Mouse (Mus musculus) limb, embryonic 14.5 days (tissue): Measurements from ENCODE around the gene Aff1. TPM values are rescaled to one million over a fixed set of nuclear protein-coding genes. Genes with fewer than 3 reads are reported as not detected.

Experiments used
- ATAC-seq: fragments of 200-750 bp; cut with Nextera tagmentation; 2 replicates; pipeline ENCODE4 v1.8.0; 2017; ENCODE audit warnings: low read depth, moderate number of reproducible peaks, moderate TSS enrichment; ENCODE audit not compliant: low FRiP score
- DNase-seq: peaks from one replicate; pipeline ENCODE4 v3.0.0-alpha.2; 2015; ENCODE audit warnings: low spot score
- H3K27ac ChIP-seq: fragments of 300-500 bp; sonication (generic); replicated peaks from 2 replicates; pipeline ENCODE4 v1.5.1; 2014; ENCODE audit warnings: low read depth, mild to moderate bottlenecking, low read length, moderate library complexity, mixed read lengths
- H3K27me3 ChIP-seq: fragments of 300-500 bp; sonication (generic); 2 replicates; pipeline ENCODE4 v1.6.1; 2014; ENCODE audit warnings: low read length, mixed read lengths; ENCODE audit not compliant: control insufficient read depth, insufficient read depth
- H3K36me3 ChIP-seq: fragments of 300-500 bp; sonication (generic); 2 replicates; pipeline ENCODE4 v1.6.1; 2014; ENCODE audit warnings: mild to moderate bottlenecking, low read length, moderate library complexity, mixed read lengths; ENCODE audit not compliant: control insufficient read depth, insufficient read depth
- H3K4me1 ChIP-seq: fragments of 300-500 bp; sonication (generic); 2 replicates; pipeline ENCODE4 v1.6.1; 2014; ENCODE audit warnings: antibody characterized with exemption, low read length, mixed read lengths; ENCODE audit not compliant: control insufficient read depth, insufficient read depth
- H3K4me2 ChIP-seq: fragments of 300-500 bp; sonication (generic); replicated peaks from 2 replicates; pipeline ENCODE4 v1.6.1; 2014; ENCODE audit warnings: low read depth, mild to moderate bottlenecking, low read length, moderate library complexity; ENCODE audit not compliant: severe bottlenecking
- H3K4me3 ChIP-seq: fragments of 300-500 bp; sonication (generic); replicated peaks from 2 replicates; pipeline ENCODE4 v1.5.1; 2014; ENCODE audit warnings: low read length
- H3K9ac ChIP-seq: fragments of 300-500 bp; sonication (generic); 2 replicates; pipeline ENCODE4 v1.6.1; 2014; ENCODE audit warnings: mild to moderate bottlenecking, low read depth, low read length, moderate library complexity; ENCODE audit not compliant: severe bottlenecking
- H3K9me3 ChIP-seq: fragments of 300-500 bp; sonication (generic); 2 replicates; pipeline ENCODE4 v1.6.1; 2016; ENCODE audit warnings: low read length; ENCODE audit not compliant: control insufficient read depth
- POLR2A ChIP-seq: fragments of 200-500 bp; IDR thresholded peaks from 2 replicates; pipeline ENCODE4 v1.8.0; 2012; ENCODE audit warnings: inconsistent platforms, mild to moderate bottlenecking, moderate library complexity, borderline replicate concordance; ENCODE audit not compliant: insufficient read depth, insufficient read length; ENCODE audit errors: extremely low read depth
- WGBS: fragments of 180-500 bp; shearing (Covaris S2); extraction: QIAGEN DNeasy Blood & Tissue Kit; methylation state at CpG from one replicate; pipeline ENCODE4 v1.1.7; 2014; 5-methylcytosine and 5-hydroxymethylcytosine counted together
- polyA plus RNA-seq, 2 experiments: library from polyadenylated mRNA; depleted of rRNA in 1 of 2; stranded (reverse) in 1 of 2; unstranded in 1 of 2; fragments of >200 nt; fragmentation: Nextera tagmentation in 1 of 2; extraction: Ambion mirVana in 1 of 2; gene quantifications; 2 replicates each; pipeline versions ENCODE4 v1.2.1 to v1.2.3; 2012 to 2014

The Aff1 gene
- polyA plus RNA-seq, 2 experiments = 3.6 to 5.7 TPM

DNA sequence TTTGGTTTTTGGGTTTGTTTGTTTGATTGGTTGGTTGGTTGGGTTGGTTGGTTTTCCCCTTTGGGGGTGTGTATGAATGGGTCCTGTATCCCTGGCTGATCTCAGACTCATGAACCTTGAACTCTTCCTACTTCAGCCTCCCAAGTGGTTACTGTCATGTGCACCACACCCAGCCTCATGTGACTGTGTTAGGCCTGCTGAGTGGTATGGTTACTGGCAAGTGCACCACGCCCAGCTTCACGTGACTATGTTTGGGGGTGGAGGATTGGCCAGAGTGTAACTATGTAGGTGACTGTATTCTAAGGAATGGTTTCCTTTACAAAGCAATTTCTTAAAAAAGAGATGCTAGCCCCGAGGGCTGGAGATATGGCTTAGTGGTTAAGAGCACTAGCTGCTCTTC is 16.9 kb downstream of the Aff1 start:
- no peak for TF ChIP-seq POLR2A
- Histone ChIP-seq H3K4me2 (no peak overlapping the region), H3K27me3 (no peaks in the 10 kb centered on the region), H3K4me1 (no peaks in the 10 kb centered on the region), H3K27ac (no peak overlapping the region), H3K9ac (no peak overlapping the region), H3K9me3 (no peaks in the 10 kb centered on the region), H3K36me3 (no peaks in the 10 kb centered on the region), H3K4me3 (no peak overlapping the region)
- 84% methylated on average over 3 of the region's 3 CpGs for WGBS
- DNase-seq = no peak
- no peak for ATAC-seq

DNA sequence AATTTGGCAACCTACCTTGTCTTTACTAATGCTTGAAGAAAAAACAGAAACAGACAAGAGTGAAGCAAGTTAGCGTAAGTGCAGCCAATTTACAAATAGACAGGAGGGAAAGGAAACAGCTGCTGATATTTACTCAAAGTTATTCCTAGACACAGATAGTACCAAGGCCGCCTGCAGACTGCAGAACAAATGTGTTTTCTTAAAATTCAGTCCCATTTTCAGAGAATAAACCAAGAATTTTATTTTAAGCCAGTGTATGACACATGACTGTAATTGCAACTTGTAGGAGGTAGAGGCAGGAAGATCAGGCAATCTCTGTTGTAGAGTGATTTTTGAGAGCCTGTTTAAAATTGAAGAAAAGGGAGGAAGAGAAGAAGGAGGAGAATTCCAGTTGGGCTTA is 19.7 kb downstream of the Aff1 start:
- no peak for ATAC-seq
- 74% methylated on average over 2 of the region's 2 CpGs for WGBS
- DNase-seq = no peak
- H3K4me2 ChIP-seq = no peak overlapping the region
- no peak overlapping the region for H3K9ac ChIP-seq
- H3K27me3 ChIP-seq = no peaks in the 10 kb centered on the region
- no peaks in the 10 kb centered on the region for H3K9me3 ChIP-seq
- H3K4me1 ChIP-seq = no peaks in the 10 kb centered on the region
- no peaks in the 10 kb centered on the region for H3K36me3 ChIP-seq
- no peak overlapping the region for H3K4me3 ChIP-seq
- H3K27ac ChIP-seq = no peak overlapping the region
- TF ChIP-seq POLR2A = no peak

DNA sequence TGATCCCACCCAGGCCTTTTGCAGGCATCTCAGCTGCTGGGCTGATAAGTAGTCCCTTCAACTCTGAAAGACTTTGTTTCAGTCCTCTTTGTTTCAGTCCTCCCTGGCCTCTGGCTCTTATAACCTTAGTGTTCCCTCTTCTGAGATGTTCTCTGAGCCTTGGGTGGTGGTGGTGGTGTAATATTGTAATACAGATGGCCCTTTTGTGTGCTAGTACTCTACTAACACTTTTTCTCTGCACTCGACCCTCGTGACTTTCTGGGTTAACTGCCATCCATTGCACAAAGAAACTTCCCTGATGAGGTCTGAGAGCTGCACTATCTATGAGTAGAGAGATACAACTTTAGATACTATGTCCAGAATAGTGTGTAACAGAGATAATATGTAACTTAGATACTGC is 21.2 kb downstream of the Aff1 start:
- no peaks in the 10 kb centered on the region for H3K36me3 ChIP-seq
- no peak overlapping the region for H3K9ac ChIP-seq
- no peaks in the 10 kb centered on the region for H3K9me3 ChIP-seq
- H3K4me2 ChIP-seq = no peak overlapping the region
- no peaks in the 10 kb centered on the region for H3K4me1 ChIP-seq
- TF ChIP-seq POLR2A = no peak
- no peak overlapping the region for H3K4me3 ChIP-seq
- no peaks in the 10 kb centered on the region for H3K27me3 ChIP-seq
- WGBS = 72% methylated on average over 2 of the region's 2 CpGs
- ATAC-seq = no peak
- no peak overlapping the region for H3K27ac ChIP-seq
- no peak for DNase-seq

DNA sequence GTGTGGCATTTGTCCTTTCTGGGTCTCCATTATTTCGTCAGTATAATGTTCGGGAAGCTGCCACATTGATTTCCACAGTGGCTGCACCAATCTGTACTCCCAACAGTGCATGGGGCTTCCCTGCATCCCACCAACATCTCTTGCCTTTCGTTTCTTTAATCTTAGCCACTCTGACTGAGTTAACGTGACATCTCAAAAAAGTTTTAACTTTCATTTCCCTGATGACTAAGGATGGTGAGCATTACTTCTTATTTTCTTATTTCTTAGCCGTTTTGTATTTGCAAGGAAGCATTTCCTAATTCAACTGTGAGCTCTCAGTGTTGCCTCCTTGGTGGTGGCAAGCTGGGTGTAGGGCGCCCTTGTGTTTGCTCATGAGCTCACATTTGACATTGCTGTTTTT is 22.8 kb downstream of the Aff1 start:
- DNase-seq = no peak
- no peaks in the 10 kb centered on the region for H3K4me1 ChIP-seq
- TF ChIP-seq POLR2A = no peak
- ATAC-seq = no peak
- no peaks in the 10 kb centered on the region for H3K27me3 ChIP-seq
- H3K9me3 ChIP-seq = no peaks in the 10 kb centered on the region
- H3K9ac ChIP-seq = no peak overlapping the region
- no peak overlapping the region for H3K4me3 ChIP-seq
- H3K36me3 ChIP-seq = no peaks in the 10 kb centered on the region
- no peak overlapping the region for H3K4me2 ChIP-seq
- WGBS = 88% methylated on average over 6 of the region's 6 CpGs
- H3K27ac ChIP-seq = no peak overlapping the region

DNA sequence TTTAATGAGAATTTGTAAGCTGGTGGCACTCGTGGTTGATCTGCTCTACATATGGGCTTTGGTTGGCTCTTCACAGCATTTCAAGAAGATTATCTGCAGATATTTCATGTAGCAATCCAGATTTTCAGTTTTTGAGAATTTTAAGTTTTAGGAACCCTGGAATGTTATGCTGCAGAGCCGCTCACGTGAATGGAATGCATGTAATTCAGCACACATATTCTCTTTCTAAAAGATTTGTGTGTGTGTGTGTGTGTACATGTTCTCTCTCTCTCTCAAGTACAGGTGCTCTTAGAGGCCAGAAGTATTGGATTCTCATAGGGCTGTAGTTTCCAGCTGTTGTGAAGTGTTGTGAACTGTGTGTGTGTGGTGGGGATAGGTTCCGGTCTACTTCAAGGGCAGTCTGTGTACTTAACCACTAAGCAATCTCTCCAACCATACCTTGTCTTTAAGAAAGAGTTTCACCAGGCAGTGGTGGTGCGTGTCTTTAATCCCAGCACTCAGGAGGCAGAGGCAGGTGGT is 24.7 kb downstream of the Aff1 start:
- Histone ChIP-seq H3K4me1 (no peaks in the 10 kb centered on the region), H3K27ac (no peak overlapping the region), H3K9me3 (no peaks in the 10 kb centered on the region), H3K27me3 (no peaks in the 10 kb centered on the region), H3K4me3 (no peak overlapping the region), H3K36me3 (no peaks in the 10 kb centered on the region), H3K4me2 (no peak overlapping the region), H3K9ac (no peak overlapping the region)
- no peak for ATAC-seq
- no peak for TF ChIP-seq POLR2A
- no peak for DNase-seq
- WGBS = 72% methylated on average over 5 of the region's 5 CpGs

DNA sequence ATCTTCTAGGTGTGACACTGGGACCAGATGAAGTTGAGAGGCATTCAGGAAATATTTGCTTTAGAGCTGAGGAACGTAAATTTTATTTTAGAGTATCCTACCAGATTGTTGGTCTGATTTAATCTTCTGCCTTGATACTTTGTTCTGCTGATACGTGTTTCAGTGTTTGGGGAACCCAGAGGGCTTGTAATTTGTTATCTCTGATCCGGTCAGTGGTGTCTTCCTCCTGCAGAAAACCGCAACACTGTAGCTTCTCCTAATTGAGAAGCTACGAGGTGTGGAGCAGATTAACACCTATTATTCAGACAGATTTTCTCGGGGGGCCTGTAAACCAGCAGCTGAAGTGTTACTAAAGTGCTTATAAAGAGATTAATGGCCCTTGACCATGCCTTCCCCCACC is 27.0 kb downstream of the Aff1 start:
- H3K9me3 ChIP-seq = no peaks in the 10 kb centered on the region
- H3K27ac ChIP-seq = no peak overlapping the region
- no peaks in the 10 kb centered on the region for H3K4me1 ChIP-seq
- no peak overlapping the region for H3K4me3 ChIP-seq
- no peak overlapping the region for H3K9ac ChIP-seq
- ATAC-seq (no peak), DNase-seq (no peak)
- no peaks in the 10 kb centered on the region for H3K27me3 ChIP-seq
- WGBS = 26% methylated on average over 6 of the region's 6 CpGs
- no peak overlapping the region for H3K4me2 ChIP-seq
- TF ChIP-seq POLR2A = no peak
- no peaks in the 10 kb centered on the region for H3K36me3 ChIP-seq
